Mouse (Mus musculus) limb, embryonic 14.5 days (tissue): ENCODE results near the gene Cep63. TPM values are rescaled to one million over a fixed set of nuclear protein-coding genes. Genes with fewer than 3 reads are reported as not detected.

Experiments used
- ATAC-seq: fragments of 200-750 bp; cut with Nextera tagmentation; 2 replicates; pipeline ENCODE4 v1.8.0; 2017; ENCODE audit warnings: low read depth, moderate number of reproducible peaks, moderate TSS enrichment; ENCODE audit not compliant: low FRiP score
- DNase-seq: peaks from one replicate; pipeline ENCODE4 v3.0.0-alpha.2; 2015; ENCODE audit warnings: low spot score
- H3K27ac ChIP-seq: fragments of 300-500 bp; sonication (generic); replicated peaks from 2 replicates; pipeline ENCODE4 v1.5.1; 2014; ENCODE audit warnings: low read depth, mild to moderate bottlenecking, low read length, moderate library complexity, mixed read lengths
- H3K27me3 ChIP-seq: fragments of 300-500 bp; sonication (generic); 2 replicates; pipeline ENCODE4 v1.6.1; 2014; ENCODE audit warnings: low read length, mixed read lengths; ENCODE audit not compliant: control insufficient read depth, insufficient read depth
- H3K36me3 ChIP-seq: fragments of 300-500 bp; sonication (generic); 2 replicates; pipeline ENCODE4 v1.6.1; 2014; ENCODE audit warnings: mild to moderate bottlenecking, low read length, moderate library complexity, mixed read lengths; ENCODE audit not compliant: control insufficient read depth, insufficient read depth
- H3K4me1 ChIP-seq: fragments of 300-500 bp; sonication (generic); 2 replicates; pipeline ENCODE4 v1.6.1; 2014; ENCODE audit warnings: antibody characterized with exemption, low read length, mixed read lengths; ENCODE audit not compliant: control insufficient read depth, insufficient read depth
- H3K4me2 ChIP-seq: fragments of 300-500 bp; sonication (generic); replicated peaks from 2 replicates; pipeline ENCODE4 v1.6.1; 2014; ENCODE audit warnings: low read depth, mild to moderate bottlenecking, low read length, moderate library complexity; ENCODE audit not compliant: severe bottlenecking
- H3K4me3 ChIP-seq: fragments of 300-500 bp; sonication (generic); replicated peaks from 2 replicates; pipeline ENCODE4 v1.5.1; 2014; ENCODE audit warnings: low read length
- H3K9ac ChIP-seq: fragments of 300-500 bp; sonication (generic); 2 replicates; pipeline ENCODE4 v1.6.1; 2014; ENCODE audit warnings: mild to moderate bottlenecking, low read depth, low read length, moderate library complexity; ENCODE audit not compliant: severe bottlenecking
- H3K9me3 ChIP-seq: fragments of 300-500 bp; sonication (generic); 2 replicates; pipeline ENCODE4 v1.6.1; 2016; ENCODE audit warnings: low read length; ENCODE audit not compliant: control insufficient read depth
- POLR2A ChIP-seq: fragments of 200-500 bp; IDR thresholded peaks from 2 replicates; pipeline ENCODE4 v1.8.0; 2012; ENCODE audit warnings: inconsistent platforms, mild to moderate bottlenecking, moderate library complexity, borderline replicate concordance; ENCODE audit not compliant: insufficient read depth, insufficient read length; ENCODE audit errors: extremely low read depth
- WGBS: fragments of 180-500 bp; shearing (Covaris S2); extraction: QIAGEN DNeasy Blood & Tissue Kit; methylation state at CpG from one replicate; pipeline ENCODE4 v1.1.7; 2014; 5-methylcytosine and 5-hydroxymethylcytosine counted together
- polyA plus RNA-seq, 2 experiments: library from polyadenylated mRNA; depleted of rRNA in 1 of 2; stranded (reverse) in 1 of 2; unstranded in 1 of 2; fragments of >200 nt; fragmentation: Nextera tagmentation in 1 of 2; extraction: Ambion mirVana in 1 of 2; gene quantifications; 2 replicates each; pipeline versions ENCODE4 v1.2.1 to v1.2.3; 2012 to 2014

Cep63 gene
- polyA plus RNA-seq, 2 experiments: 28.1 to 45.3 TPM

DNA sequence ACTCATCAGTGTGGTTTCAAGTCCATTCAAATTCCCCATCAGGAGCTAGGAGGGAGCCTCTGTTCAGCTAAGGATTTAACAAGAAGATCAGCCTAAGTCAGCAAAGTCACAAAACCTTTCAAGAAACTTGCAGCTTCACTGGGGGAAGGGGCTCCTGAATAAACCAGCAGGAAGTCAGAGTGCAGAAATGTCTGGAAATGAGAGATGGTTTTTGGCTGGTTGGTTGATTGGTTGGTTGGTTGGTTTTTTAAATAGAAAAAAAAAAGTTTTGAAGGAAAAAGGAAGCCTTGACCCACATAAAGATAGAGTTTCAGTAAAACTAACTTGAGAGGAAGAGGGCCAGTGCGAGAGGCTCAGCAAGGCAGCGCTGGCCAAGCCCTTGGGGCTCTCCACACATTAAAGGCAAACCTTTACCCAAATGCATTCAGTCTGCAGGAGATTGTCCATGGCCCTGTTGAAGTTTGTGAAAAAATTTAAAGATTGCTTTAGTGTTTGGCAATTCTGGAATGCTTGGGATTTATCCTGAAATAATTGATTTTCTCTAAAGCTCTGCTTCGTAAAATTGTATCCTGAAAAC is 18.9 kb upstream of the Cep63 start:
- H3K4me1 ChIP-seq: peaks cover 55% of the 10 kb centered on the region
- H3K9ac ChIP-seq: no peak overlapping the region
- H3K27ac ChIP-seq: peak overlapping the region; percentile 99
- no peak overlapping the region for H3K4me3 ChIP-seq
- ATAC-seq (no peak), DNase-seq (peak; percentile 55)
- H3K9me3 ChIP-seq: no peaks in the 10 kb centered on the region
- no peak for TF ChIP-seq POLR2A
- H3K4me2 ChIP-seq: no peak overlapping the region
- WGBS: 9% methylated on average over 3 of the region's 3 CpGs
- H3K27me3 ChIP-seq: no peaks in the 10 kb centered on the region
- no peaks in the 10 kb centered on the region for H3K36me3 ChIP-seq

GRCm38 (mm10) chr9:102643486-102644101 is 17.3 kb upstream of the Cep63 start:
- Histone ChIP-seq H3K4me3 (peak overlapping the region; percentile 9; the same call in 1 of the 2 replicates), H3K4me1 (peaks cover 54% of the 10 kb centered on the region), H3K27ac (peak overlapping the region; percentile 99), H3K27me3 (no peaks in the 10 kb centered on the region), H3K4me2 (peak overlapping the region; percentile 55), H3K9me3 (no peaks in the 10 kb centered on the region), H3K36me3 (no peaks in the 10 kb centered on the region), H3K9ac (peak overlapping the region; percentile 41; the same call in 1 of the 2 replicates)
- DNase-seq: peak; percentile 96
- peak; percentile 91 for ATAC-seq
- WGBS: 0% methylated on average over 10 of the region's 10 CpGs
- no peak for TF ChIP-seq POLR2A

DNA sequence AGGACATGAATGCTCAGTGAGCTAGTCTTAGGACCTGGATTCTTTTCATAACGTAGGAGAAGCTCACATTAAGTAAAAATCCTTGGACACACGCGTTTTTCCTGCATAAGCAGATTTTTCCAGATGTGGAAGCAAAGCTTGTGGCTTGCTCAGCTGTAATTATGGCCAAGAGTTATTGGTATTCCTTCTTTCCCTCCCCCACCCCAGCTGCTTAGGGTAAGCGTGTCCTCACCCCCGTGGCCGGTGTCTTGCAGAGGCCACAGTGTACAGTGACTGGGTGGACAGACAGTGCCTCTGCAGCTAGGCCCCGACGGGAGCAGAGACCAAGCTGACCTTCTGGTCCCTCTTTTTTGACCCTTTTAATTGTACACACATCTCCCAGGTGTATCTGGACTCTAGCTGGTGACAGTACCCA is 16.7 kb upstream of the Cep63 start:
- H3K36me3 ChIP-seq: no peaks in the 10 kb centered on the region
- peak overlapping the region; percentile 55 for H3K4me2 ChIP-seq
- no peak overlapping the region for H3K4me3 ChIP-seq
- no peaks in the 10 kb centered on the region for H3K27me3 ChIP-seq
- peak; percentile 76 for DNase-seq
- WGBS: 5% methylated on average over 8 of the region's 8 CpGs
- H3K27ac ChIP-seq: peak overlapping the region; percentile 99
- peak; percentile 35; the same call in 1 of the 2 replicates for ATAC-seq
- H3K9me3 ChIP-seq: no peaks in the 10 kb centered on the region
- H3K4me1 ChIP-seq: peaks cover 55% of the 10 kb centered on the region
- TF ChIP-seq POLR2A: no peak
- peak overlapping the region; percentile 25 for H3K9ac ChIP-seq

DNA sequence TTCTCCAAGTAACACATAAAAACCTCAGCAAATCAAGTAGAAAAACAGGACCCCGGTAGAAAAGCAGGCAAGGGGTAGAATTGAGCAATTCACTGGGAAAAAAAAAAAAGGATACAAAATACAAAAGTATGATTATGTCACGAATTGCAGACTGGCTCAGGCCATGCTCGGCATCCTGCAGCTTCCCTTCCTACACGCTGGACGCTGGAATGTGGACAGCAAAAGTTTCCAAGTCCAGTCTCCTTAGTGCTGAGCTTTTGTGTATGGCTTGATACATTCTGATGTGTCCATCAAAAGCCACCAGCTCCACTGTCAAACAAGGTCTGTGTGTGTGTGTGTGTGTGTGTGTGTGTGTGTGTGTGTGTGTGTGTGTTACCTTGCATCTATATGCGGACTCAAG is 15.2 kb upstream of the Cep63 start:
- DNase-seq (no peak), ATAC-seq (no peak)
- Histone ChIP-seq H3K9me3 (no peaks in the 10 kb centered on the region), H3K9ac (no peak overlapping the region), H3K4me1 (peaks cover 65% of the 10 kb centered on the region), H3K4me3 (no peak overlapping the region), H3K36me3 (no peaks in the 10 kb centered on the region), H3K27me3 (no peaks in the 10 kb centered on the region), H3K4me2 (no peak overlapping the region), H3K27ac (no peak overlapping the region)
- TF ChIP-seq POLR2A: no peak
- WGBS: 58% methylated on average over 6 of the region's 6 CpGs

GRCm38 (mm10) chr9:102639510-102639909 is 13.2 kb upstream of the Cep63 start:
- Histone ChIP-seq H3K27ac (no peak overlapping the region), H3K4me3 (no peak overlapping the region), H3K9me3 (no peaks in the 10 kb centered on the region), H3K4me1 (peaks cover 45% of the 10 kb centered on the region), H3K36me3 (no peaks in the 10 kb centered on the region), H3K4me2 (no peak overlapping the region), H3K9ac (no peak overlapping the region), H3K27me3 (no peaks in the 10 kb centered on the region)
- no peak for ATAC-seq
- TF ChIP-seq POLR2A: no peak
- no peak for DNase-seq
- 85% methylated on average over 8 of the region's 8 CpGs for WGBS
